Mouse (Mus musculus): ENCODE measurements around the gene Gstm2. TPM values are rescaled to one million over a fixed set of nuclear protein-coding genes. Genes with fewer than 3 reads are reported as not detected.
"Not testable (repeated sequence)": the region's sequence is repeated elsewhere in the genome, so short reads cannot be mapped to it uniquely, and the experiment has no call there.

The Gstm2 gene
- total RNA-seq (2015) (2.1 and 2.2 TPM in 2 replicates), total RNA-seq (2017) (4.8 and 6.8 TPM in 2 replicates)

GRCm38 (mm10) chr3:107986041-107986562 is at the start of gene Gstm2:
Gene Gstm2 (minus strand): TSS chr3:107986453.
- ATAC-seq (replicated peaks; ENCODE audit: poor library complexity): no peak

DNA sequence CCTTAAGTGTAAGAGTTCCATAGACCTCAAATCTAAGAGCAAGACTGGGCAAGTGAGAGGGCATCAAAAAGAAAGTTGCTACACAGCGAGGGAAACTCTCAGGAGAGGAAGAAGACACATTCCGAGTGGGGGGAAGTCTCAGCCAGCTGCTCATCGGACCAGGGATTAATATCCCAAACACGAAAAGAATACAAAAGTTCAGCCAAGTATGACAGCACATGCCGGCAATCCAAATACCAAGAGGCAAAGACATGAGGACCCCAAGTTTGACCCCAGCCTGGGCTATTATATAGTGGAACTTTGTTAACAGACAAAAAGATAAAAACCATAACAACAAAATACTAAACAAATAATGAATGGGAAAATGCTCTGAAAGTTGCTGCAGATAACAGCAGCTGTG is 46.9 kb upstream of the Gstm2 start:
- no peak for ATAC-seq (replicated peaks; ENCODE audit: poor library complexity)

GRCm38 (mm10) chr3:108032113-108032512 is 45.9 kb upstream of the Gstm2 start:
- no peak for ATAC-seq (replicated peaks; ENCODE audit: poor library complexity)

- no peak for ATAC-seq (replicated peaks; ENCODE audit: poor library complexity)
Observed at GRCm38 (mm10) chr3:108028641-108029365, 42.5 kb upstream of the Gstm2 start.

DNA sequence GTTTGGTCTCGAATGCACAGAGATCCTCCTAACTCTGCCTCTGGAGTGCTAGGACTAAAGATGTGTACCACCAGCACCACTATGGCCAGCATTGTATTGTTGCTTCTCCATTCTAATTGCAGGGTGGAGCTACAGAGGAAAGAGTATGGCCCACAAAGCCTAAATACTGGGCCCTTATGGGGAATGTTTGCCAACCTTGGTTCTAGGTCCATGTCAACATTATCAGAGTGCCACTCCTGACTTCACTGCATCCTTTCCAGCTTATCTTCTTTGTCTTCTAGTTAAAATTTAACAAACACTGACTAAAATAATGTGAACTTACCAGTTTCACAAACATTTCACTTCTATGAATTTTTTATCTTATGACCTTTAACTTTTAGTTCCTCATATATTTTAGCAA is 40.3 kb upstream of the Gstm2 start:
- no peak for ATAC-seq (replicated peaks; ENCODE audit: poor library complexity)

DNA sequence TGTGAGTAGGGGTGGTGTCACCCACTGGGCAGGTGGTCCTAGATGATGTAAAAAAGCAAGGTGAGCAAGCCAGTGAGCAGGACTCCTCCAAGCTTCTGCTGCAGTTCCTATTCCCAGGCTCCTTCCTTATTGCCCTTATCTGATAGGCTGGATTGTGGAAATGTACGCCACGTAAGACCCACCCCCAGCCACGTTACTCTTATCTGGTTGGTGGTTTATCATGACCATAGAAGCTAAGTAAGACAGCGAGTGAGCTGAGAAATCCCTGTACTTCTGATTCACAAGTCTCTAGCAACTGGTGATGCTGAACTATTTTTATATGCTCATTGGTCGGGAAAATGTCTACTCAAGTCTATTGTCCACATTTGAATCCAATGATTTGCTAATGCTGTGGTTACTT is 39.8 kb upstream of the Gstm2 start:
- ATAC-seq (replicated peaks; ENCODE audit: poor library complexity): 0 out of 2 replicates have a peak, but pooled peaks have one; percentile 26

- ATAC-seq (replicated peaks; ENCODE audit: poor library complexity): no peak
Observed at GRCm38 (mm10) chr3:108025318-108025717, 39.1 kb upstream of the Gstm2 start.

DNA sequence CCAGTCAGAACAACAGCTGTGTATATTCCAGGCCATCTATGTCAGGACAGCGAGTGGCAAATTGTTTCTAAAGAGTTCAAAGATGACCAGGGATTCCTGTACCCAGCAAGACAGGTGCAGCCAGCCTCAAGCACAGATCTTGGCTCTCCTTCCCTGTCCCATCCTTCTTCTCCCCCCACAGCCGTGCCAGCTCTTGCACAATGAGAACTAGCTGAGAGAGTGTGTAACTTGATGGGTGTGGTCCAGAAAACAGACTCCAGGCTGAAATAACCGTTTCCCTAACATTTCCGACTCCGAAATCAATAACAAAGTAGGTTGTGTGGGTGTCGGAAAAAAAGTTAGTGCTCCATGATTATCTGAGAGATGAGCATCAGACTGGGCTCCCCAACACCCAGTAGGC is 36.4 kb upstream of the Gstm2 start:
- ATAC-seq (replicated peaks; ENCODE audit: poor library complexity): peak; percentile 32

- not testable (repeated sequence) for ATAC-seq (replicated peaks; ENCODE audit: poor library complexity)
Observed at GRCm38 (mm10) chr3:108020351-108021022, 34.2 kb upstream of the Gstm2 start.

DNA sequence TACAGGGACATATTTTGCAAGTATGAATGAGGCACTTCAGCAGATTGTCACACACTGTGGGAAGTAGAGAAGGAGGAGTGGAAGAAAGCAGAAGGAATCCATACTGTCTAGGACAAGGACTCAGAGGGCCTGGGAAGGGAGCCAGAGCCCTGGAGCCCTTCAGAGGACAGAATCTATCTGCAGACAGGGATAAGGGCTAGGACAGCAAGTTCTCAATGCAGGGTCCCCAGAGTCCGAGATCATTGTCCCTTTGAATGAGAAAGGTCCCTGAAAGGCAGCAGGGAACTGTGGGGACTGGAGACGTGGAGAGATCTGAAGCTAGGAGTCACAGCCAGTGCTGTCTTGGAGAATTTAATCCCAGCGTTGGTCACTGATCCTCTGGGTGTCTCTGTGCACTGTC is 33.0 kb upstream of the Gstm2 start:
- not testable (repeated sequence) for ATAC-seq (replicated peaks; ENCODE audit: poor library complexity)

GRCm38 (mm10) chr3:108018190-108018820 is 32.1 kb upstream of the Gstm2 start:
- peak; percentile 14; the same call in 1 of the 2 replicates for ATAC-seq (replicated peaks; ENCODE audit: poor library complexity)

DNA sequence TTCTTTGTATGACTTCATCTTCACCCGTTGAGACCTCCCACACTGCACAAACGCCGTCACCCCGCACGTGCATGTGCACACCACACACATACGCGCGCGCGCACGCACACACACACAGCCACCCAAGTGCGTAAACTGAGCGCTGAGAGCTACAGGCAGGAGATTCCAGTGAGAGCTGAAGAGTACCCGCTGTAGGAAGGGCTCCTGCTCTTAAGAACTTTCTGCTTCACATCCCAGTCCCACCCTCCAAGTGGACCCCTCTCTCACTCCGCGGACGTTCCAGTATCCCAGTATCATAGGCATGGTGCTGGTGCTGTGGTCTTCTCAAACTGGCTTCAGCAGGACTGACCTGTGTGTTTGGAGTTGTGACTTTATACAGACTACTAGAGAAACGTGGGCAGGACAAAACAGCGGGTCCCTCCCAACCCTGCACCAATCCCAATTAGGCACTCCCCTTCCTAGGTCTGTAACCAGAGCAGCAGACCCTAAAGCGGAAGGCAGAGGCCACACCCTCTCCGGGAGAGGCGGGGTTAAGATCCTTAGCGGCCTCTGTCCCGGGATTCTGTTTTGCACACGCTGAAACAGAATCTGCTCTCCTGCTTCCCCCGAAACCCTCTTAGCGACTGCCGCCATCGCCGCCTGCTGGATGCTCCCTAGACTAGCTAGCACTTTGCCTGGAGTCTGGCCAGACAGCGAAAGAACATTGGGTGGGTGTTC is 31.4 kb upstream of the Gstm2 start, which contains the start of gene Gstm1:
Gstm1 (minus strand) TSS at position 501 of the 717 bp plus-strand sequence.
- ATAC-seq (replicated peaks; ENCODE audit: poor library complexity): peak; percentile 79

GRCm38 (mm10) chr3:108016468-108016867 is 30.2 kb upstream of the Gstm2 start:
- ATAC-seq (replicated peaks; ENCODE audit: poor library complexity): not testable (repeated sequence)

DNA sequence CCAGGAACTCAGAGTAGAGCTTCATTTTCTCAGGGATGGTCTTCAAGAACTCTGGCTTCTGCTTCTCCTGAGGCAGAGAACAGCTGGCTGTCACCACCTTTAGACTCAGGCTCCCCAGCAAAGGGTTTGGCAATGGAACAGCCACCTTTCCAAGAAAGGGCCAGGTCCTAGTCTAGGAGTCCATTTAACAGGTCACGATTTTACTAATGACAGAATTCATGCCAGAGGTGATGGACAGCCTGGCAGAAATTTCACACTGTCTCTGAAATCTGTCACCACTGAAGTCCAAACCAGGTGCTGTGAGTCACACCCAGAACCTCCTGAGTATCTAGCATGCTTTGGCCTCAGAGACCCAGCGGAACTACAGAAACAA is 28.7 kb upstream of the Gstm2 start:
- no peak for ATAC-seq (replicated peaks; ENCODE audit: poor library complexity)

DNA sequence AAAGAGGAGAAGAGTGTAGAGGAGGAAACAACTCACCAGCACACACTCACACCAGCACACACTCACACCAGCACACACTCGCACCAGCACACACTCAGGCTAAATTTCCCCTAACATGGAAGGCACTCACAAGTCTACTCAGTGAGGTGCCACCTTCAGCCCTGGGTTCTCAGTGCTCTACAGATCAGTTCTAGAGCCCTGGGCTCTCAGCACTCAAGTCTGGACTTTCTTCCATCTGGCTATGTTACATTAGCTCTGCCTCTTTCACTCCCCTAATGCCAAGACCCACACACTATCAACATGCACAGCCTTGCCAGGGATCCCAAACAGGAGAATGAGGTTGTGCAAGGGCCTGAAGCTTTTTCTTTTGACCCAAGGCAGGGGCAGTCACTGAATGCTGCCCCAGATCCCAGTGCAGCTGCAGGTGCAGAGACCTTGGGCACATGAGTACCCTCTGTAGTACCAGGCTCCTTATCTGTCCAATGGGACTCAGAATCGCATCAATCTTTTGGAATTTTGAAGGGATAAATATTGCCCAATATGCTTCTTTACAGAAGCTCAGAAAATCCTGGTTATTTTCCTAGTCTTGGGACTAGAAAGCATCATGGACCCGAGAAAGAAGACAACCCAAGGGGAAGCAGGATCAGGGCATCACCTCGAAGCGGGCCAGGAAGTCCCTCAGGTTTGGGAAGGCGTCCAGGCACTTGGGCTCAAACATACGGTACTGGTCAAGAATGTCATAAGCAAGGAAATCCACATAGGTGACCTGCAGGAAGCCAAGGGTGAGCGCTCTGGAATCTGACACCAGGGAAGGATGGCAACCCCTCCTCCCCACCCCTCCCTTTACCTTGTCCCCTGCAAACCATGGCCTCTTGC is 28.1 kb upstream of the Gstm2 start:
- ATAC-seq (replicated peaks; ENCODE audit: poor library complexity): no peak

DNA sequence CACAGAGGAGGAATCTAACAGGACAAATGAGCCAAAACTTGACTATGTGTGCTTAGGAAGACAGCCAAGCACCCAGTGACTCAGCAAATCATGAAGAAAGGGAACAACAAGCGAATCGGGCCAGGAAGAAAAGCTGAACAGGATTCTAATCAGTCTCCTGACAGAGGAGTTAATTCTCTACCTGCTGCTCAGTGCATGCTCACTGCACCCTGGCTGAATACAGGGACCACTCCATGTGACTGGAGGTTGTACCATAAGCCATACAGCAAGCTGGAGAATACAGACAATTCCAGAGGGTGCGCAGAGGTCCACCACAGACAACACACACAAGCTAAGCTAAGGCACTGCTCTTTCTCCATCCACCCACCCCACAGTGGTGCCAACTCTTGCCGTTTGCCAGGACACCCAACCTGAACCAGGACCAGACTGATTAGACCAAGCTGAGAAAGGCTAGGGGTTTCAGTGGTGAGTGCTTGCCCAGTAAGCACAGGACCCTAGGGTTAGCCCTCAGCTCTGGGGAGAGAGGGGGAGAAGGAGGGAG is 27.1 kb upstream of the Gstm2 start:
- no peak for ATAC-seq (replicated peaks; ENCODE audit: poor library complexity)

- ATAC-seq (replicated peaks; ENCODE audit: poor library complexity): no peak
Observed at GRCm38 (mm10) chr3:108011558-108011957, 25.3 kb upstream of the Gstm2 start.

DNA sequence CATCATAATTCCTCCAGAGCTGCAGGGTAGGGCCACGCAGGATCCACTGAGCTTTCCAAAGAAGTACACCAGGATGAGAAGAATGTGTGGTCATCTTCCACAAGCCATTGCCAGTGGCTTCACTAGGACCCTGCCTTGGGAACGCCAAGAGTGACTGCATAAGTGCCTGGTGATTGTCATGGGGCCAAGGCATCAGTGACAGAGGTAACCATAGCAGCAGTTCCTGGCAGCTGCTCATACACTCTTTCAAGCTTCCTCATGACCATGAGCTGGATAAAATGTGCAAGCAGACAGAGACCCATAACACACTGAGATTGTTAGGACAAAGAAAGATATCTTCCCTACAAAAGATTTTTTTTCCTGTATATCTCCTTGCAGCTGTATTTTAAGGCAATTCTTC is 24.0 kb upstream of the Gstm2 start:
- no peak for ATAC-seq (replicated peaks; ENCODE audit: poor library complexity)

DNA sequence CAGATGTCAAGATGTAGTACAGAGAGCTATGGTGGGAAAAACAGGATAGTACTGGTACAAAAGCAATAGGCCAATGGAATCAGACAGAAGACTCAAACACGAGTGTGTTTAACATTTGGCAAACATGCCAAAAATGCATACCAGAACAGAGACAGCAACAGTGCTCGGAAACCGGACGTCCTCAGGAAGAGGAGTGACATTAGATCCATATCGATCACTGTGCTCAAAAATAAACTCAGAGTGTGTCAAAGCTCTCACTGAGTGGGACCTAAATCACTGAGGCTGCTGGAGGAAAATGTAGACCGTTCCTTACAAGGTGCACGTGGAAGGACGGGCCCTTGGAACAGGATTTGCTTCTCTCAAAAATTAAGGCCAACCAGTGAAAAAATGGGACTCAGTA is 15.8 kb upstream of the Gstm2 start:
- no peak for ATAC-seq (replicated peaks; ENCODE audit: poor library complexity)

- no peak for ATAC-seq (replicated peaks; ENCODE audit: poor library complexity)
Observed at GRCm38 (mm10) chr3:107999491-107999890, 13.2 kb upstream of the Gstm2 start.
